Mouse (Mus musculus): ENCODE results near the gene Fam122a.

The Fam122a gene

GRCm38 (mm10) chr19:24427258-24427657 is 49.9 kb downstream of the Fam122a start:
- no peak for DNase-seq

GRCm38 (mm10) chr19:24426759-24427181 is 50.4 kb downstream of the Fam122a start:
- DNase-seq = no peak

All from thymus, postnatal 36 days (tissue).